Mouse (Mus musculus) CD4-positive helper T cell, adult 2 months (primary cell): Measurements from ENCODE around the gene Rb1.
A peak's percentile ranks its signal among the peaks of the same experiment; 100 is the strongest.

Experiments used
- DNase-seq: peaks from one replicate; pipeline ENCODE4 v3.0.0-alpha.2; 2012; ENCODE audit warnings: low read depth, missing footprints, low spot score

Gene Rb1

GRCm38 (mm10) chr14:73211477-73211876, 114.1 kb downstream of the Rb1 start:
- DNase-seq = no peak

DNA sequence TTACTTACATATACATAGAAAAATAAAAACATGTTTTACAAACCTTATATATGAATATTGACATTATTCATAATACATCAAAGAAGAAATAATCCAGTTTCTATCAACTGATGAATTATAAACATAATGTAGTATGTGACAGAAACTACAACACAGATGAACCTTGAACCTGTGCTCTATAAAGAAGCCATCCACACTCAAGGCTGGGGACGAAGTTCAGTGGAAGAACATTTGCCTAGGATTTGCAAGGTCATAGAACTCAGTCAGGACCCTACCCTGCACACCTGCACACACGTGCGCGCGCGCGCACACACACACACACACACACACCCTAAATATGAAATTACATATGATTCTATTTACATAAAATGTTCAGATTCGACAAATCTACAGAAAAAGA, 115.4 kb downstream of the Rb1 start:
- no peak for DNase-seq

DNA sequence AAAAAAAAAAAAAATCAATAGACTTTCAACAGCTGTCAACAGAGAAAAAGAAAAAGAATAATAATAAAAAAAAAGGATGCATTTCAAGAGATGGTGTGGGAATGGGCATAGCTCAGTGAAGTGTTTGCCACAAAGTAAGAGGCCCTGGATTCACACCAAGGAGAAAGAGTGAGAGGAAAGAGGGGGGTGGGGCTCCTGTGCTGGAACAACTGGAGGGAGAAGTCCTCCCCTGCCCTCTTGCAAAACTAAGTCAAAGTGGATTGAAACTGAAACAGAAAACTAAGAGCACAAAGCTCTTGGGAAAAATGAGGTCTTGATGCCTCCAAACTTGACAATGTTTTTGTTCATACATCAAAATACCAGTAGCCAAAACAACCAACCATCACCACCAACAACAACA, 116.4 kb downstream of the Rb1 start:
- no peak for DNase-seq

GRCm38 (mm10) chr14:73204016-73204415, 121.6 kb downstream of the Rb1 start:
- DNase-seq = no peak

DNA sequence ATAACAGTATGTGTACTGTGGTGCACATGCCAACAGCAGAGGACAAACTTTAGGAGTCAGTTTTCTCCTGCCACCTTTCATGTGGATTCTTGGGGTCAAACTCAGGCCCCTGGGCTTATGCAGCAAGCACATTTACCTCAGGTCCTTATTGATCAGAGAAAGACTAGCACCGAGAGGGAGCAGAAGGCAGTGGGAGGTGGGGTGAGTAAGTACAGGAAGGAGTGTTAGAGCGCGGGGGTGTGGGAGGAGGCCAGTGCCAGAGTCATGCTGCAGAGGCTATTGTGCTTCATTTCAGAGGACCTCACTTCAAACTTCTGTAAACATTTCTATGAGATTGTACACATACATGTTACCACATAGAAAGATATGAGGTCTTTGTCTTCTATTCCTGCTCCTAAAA, 124.2 kb downstream of the Rb1 start:
- DNase-seq = no peak

GRCm38 (mm10) chr14:73199058-73199457, 126.6 kb downstream of the Rb1 start:
- no peak for DNase-seq

DNA sequence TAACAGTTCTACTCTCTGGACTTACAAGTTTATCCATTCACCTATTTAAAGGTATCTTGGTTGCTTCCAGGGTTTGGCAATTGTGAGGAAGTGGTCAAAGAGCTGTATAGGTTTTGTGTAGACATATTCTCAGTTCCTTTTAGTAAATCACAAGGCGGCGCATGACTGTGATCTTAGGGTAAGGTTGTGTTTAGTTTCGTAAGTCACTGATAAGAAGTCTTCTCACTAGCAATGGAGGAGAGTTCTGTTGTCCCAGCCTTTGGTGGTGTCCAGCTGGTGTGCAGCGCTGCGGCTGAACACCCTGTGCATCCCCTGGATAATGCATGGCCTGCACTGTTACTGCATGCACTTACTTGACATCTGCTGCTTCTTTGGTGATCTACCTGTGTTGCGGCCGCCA, 138.7 kb downstream of the Rb1 start:
- DNase-seq = no peak

DNA sequence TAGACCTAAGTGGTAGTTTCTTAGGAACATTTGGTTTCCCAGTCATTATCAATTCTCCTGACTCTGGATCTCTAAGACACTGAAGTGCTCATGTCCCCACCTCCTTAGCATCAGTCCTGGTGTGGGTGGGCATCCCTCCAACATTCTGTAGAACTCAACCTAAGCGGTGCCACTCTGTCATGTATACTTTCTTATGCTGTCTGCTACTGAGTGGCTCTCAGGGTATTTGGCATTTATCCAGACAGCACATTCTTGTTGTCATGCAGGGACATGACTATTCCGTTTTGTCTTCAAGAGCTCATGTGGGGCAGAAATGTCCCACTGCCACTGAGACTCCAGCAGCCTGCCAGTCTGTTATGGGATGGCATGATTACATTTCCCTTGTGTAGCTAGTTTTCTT, 144.5 kb downstream of the Rb1 start:
- no peak for DNase-seq

- DNase-seq = no peak
These were observed 145.0 kb downstream of the Rb1 start for GRCm38 (mm10) chr14:73180671-73181070.

- DNase-seq = no peak
These were observed 146.4 kb downstream of the Rb1 start for GRCm38 (mm10) chr14:73179221-73179681.

- no peak for DNase-seq
These were observed 147.7 kb downstream of the Rb1 start for GRCm38 (mm10) chr14:73177961-73178360.

GRCm38 (mm10) chr14:73176266-73176665, 149.4 kb downstream of the Rb1 start:
- DNase-seq = no peak

GRCm38 (mm10) chr14:73175814-73176213, 149.8 kb downstream of the Rb1 start:
- DNase-seq = peak; percentile 28

DNA sequence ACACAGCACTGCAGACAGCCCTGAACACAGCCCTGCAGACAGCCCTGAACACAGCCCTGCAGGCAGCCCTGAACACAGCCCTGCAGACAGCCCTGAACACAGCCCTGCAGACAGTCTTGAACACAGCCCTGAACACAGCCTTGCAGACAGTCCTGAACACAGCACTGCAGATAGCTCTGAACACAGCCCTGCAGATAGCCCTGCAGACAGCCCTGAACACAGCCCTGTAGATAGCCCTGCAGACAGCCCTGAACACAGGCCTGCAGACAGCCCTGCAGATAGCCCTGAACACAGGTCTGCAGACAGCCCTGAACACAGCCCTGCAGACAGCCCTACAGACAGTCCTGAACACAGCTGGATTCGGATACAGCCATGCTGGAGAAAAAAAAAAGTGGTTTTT, 150.6 kb downstream of the Rb1 start:
- no peak for DNase-seq

DNA sequence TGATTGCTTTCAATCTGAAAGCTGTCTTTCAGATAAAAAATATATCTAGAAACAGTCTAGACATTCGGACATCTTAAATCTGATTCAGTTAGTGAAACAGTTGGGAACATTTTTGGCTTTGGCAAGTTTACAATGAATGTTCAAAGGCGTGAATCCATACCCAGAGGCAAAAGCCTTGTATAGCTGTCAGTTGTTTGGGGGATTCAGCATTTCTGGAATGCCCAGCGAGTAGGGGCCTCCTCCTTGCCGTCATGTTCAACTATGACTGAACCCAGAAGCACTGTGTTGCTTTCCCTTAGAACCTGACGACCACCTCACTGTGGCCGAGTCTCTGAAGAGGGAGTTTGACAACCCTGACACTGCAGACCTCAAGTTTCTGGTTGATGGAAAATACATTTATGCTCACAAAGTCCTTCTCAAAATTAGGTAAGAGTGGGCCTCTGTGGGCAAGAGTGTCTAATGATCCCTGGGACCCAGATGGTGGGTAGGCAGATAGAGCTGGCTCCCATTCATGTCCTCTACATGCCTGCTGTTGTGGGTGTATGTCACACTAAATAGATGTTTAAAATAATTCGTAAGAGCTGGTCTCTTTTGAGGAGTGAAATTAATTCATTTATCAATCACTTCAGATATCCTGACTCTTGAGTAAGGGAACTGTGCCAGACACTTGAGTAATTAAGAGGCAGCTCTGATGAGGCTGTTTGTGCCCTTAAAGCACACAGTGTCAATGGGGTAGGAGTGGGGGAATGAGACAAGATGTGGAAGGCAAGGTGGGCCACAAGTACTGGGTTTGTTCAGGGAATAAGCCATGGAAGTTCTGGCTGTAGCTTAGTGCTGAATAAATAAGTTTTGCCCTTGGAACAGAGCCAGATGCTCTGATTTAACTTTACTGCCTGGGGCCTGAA, 151.3 kb downstream of the Rb1 start:
- DNase-seq = no peak

DNA sequence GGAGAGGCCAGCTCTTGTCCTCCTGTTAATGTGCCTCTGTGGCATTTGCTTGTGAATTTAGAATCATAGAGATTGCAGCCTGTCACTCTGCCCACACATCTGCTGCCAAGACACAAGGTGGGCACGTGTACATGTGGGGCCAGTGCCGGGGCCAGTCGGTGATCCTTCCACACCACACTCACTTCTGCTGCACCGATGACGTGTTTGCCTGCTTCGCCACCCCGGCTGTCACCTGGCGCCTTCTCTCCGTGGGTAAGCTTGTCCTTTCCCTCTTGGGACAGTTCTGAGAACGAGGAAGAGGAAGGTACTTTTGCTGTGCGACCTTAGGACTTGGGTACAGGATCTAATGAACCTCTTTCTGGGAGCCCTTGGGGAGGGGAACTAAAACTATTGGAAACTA, 152.0 kb downstream of the Rb1 start:
- no peak for DNase-seq

DNA sequence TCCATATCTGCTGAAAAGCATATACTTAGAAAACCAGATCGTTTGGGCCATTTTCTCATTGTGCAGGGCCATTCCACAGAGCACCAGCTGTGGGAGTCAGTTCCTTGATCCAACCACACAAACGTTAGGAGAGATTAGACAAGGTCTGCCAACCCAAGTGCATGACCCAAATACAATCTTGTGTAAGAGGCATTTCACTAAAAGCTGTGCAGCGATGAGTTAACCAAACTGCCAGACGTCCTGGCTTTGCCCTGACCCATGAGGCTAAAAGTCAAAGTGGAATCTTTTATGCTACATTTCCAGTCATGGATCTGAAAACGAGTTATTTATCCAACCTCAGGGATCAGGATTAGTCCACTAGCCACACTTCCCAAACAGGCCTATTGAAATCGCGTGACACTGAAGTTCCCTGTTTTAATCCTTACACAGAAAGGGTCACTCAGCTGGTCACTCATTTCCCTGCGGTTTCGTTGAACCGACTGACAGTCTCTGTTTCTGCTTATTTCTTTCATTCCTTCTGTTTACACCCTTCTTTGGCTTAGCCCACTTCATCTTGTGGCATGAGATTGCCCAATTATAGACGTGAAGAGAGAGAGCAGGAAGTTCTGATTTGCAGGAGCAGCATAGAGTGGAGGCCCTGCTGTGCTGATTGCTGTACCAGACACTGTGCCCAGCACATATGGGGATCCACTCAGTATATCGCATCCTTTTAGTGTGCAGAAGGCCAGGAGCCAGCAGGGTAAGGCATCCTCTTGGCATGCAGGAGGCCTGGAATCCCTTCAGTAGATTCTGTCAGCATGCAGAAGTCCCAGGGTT, 153.2 kb downstream of the Rb1 start:
- no peak for DNase-seq

DNA sequence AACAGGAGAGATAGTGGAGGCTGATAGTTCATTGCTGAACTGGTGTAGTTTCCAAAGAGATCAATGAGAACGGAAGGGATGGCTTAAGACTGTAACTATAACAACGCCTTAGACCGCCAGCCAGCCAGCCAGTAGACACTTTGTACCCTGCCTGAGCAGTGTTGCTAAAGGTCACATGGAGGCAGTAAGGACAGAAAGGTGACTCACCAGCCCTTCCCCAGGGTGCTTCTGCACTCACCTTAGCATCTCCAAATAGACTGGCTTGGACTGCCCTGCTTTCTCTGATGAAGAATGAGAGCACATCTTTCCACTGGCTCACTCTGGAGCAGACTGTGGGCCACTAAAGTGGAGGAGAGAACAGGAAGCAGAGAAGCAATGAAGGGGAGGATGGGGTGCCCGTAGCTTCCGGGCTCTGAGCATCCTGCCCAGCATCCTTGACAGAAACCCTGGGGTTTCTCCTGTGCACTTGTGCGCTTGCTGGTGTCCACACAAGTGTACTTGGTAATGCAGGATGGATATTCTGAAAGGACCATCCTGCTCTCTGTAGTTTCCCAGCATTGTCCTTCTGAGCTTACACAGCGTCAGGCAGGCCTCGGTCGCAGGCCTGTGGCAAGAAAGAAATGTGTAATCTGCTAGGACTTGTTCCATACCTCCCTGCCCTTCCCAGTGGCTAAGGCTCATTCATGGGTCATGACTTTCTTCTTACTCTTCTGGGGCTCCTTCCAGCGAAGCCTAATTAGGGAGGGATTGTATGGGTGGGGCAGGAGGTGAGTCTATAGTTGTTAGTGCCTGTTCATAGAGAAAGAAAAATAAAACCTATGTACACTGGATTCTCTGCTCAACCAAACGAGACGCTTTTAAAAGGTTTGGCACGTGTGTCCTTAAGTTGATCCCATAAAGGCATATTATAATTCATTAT, 155.4 kb downstream of the Rb1 start:
- DNase-seq = peak; percentile 44

DNA sequence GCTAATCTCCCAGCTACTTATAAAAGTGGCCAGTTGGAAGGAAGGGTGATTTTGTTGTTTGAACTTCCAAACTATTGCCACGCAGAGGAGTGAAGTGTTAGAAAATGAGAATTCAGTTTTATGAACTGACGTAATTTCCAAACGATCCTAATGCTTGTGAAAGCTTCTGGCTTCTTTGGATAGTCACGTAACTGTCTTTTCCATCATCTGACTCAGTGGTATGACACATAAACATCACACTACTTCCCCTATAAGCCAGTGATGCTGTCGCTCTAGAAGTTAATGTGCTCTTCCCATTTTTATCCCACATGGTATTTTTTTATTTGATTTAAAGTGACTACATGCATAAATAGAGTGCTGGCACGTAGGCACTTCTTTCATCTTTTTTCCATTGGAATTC, 157.0 kb downstream of the Rb1 start:
- DNase-seq = no peak

DNA sequence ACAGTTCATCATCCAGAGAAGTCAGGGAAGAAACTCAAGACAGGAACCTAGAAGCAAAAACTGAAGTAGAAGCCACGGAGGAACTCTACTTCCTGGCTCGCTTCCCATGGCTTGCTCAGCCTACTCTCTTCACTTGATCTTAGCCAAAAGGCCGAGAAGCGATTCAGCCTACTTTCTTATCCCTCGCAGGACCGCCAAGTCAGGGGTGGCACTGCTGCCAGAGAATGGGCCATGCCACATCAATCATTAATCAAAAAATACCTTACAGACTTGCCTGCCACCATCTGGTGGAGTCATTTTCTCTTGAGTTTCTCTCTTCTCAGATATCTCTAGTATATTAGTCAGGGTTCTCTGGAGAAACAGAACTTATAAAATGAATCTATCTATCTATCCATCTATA, 160.5 kb downstream of the Rb1 start:
- no peak for DNase-seq

DNA sequence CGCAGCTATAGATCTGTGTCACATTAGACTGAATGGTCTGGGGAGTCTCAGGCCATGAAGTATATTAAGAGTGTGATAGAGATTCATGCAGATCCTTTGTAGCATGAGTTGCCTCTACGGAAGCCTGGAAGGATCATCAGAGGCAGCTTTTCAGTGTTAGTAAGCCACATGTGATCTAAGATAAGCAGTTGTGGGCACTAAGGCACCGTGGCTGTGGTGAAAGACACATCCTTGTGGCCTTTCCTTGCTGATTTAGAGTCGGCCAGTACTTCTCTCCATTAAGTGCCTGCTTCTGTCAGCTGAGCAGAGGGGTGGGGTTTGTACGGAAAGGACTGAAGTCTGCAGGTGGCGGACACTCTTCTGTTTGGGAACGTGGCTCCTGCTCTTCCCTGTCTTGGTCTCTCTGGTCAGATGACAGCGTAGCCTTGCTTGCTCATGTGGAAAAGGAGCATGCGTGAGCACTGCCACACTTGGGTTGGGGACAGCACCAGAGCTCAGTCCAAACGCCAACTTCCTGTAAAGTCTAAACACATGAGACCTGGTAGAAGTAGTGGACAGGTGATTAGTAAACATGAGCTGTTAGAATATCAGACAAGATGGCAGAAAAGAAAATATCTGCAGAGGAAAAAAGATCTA, 162.1 kb downstream of the Rb1 start:
- peak; percentile 18 for DNase-seq
